Mouse (Mus musculus) urinary bladder, postnatal 4 days (tissue): ENCODE measurements around the gene Slc22a1.

Source experiments
- DNase-seq, 2 experiments: peaks; one replicate each; pipeline ENCODE4 v3.0.0; 2021 to 2022; ENCODE audit warnings: low spot score in 2 of 2

The Slc22a1 gene

DNA sequence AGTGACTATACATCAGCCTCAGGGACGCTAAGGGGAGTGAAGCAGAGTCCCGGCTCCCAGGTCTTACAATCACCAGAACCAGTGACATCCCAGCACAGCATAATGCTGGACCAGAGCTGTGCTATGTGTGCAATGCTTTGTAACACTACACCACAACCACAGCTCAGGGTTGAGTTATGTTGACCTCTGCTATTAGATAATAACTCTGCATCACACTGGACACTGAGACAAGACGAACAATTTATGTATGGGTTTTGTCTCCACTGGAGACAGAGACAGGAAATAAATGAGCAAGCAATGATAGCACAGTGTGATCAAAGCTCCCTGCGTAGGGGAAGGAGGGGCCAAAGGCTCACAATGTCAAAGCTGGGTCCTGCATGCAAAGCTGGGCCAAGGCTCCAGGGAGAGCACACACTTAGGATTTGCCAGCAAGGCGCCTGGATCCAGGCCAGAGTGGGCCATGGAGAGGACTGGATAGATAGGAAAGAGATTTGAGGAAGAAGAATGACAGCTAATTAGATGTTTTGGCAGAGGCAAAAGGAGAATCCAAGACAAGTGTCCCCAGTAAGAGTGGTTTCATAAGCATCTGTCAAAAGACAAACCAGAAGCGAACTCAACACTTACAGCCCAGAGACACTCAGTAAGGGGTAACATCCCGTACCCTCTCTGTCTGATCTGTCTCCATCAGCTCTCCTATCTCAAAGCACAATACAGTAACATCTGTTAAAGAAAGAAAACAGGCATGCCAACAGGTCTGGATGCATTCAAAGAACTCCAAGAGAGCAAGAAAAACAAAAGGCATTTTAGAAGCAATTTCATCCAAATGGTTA lies 43.6 kb downstream of the Slc22a1 start:
- no peak for DNase-seq

DNA sequence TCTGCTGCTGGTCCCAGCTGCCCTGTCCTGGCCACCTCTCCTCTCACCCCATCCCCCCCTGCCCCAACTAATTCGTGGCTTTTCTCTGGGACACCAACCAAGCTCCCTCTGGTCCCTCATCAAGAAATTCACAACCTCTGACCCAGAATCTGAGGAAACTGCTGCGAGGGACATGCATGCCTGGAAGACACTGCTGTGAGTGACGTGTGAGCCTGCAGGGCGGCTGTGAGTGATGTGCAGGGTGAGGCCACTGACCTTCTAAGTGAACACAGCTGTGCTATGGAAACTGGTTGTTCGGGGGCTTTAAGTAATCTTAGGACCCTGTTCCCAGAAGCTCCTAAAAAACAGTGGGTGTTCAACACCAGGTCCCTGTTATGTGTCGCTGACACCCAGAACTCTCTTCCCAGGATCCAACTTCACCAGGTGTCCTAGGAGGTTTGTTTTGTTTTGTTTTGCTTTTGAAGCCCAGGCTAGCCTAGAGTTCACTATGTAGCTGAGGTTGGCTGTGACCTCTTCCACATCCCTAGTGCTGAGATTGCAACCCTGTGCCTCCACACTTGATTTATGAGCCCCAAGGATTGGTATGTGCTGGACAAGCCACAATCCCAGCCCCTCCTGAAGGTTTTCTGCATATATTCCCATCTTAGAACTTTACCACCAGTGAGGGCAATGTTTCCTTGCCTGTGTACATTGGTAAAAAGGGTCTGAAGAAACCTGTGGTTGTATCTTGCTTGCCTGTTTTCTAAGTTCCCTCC lies 44.5 kb downstream of the Slc22a1 start:
- DNase-seq = no peak

GRCm38 (mm10) chr17:12627983-12628382 lies 47.6 kb downstream of the Slc22a1 start:
- DNase-seq = no peak

- DNase-seq = peak in 1 of 2 experiments; percentile 54
Observed at GRCm38 (mm10) chr17:12619641-12620040, 56.0 kb downstream of the Slc22a1 start.

GRCm38 (mm10) chr17:12615429-12615828 lies 60.2 kb downstream of the Slc22a1 start:
- DNase-seq = peak in 1 of 2 experiments; percentile 36

DNA sequence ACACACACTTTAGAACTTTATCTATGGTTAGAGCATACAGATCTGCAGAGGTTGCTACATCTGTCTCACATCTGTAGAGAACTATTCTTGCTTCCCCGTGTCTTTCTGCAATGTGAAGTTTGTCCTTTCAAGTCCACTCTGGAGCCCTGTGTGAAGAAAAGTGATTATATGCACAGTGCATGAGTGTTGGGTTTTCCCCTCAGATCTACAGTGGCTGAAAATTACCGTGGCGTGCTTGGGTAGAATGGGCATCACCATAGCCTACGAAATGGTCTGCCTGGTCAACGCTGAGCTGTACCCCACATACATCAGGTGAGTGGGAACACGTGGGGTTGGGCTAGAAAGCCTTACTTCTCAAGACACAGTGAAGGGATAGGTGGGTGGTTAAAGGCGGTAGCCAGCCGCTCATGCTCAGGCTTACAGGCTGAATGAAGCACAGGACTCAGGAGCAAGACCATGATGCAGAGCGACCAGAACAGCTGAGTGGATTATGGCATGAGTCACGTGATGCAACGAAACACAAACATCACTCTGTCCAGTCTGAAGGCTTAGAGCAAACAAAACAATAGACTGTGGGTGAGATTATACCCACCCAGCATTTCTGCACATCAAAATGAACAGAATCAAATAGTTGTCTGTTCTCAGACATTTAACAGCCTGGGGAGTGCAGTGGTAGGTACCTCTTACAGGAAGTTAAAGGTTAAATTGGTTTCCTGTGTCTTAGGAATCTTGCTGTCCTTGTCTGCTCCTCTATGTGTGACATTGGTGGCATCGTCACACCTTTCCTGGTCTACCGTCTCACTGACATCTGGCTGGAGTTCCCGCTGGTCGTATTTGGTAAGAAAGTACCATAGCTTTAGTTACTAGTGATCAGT lies 60.9 kb downstream of the Slc22a1 start:
- peak in 1 of 2 experiments; percentile 48 for DNase-seq

DNA sequence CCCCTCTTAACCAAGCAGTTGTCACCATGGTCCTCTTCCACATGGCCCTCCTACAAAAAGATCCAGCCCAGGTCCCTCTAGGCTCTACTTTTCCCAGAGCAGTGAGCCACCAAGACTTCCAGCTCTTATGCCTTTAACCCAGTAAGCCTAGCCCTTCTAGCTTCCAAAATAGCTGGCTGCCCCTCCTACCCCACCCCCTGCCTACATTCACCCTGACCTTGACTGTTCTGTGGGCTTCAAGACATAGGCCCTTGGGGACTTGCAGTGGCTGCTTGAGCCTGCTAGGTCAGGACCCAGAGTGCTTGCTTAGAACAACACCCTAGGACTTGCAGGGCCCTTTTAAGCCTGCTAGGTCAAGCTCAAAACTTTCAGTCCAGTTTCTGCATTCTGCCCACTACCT lies 68.4 kb downstream of the Slc22a1 start:
- DNase-seq = peak in 1 of 2 experiments; percentile 50

DNA sequence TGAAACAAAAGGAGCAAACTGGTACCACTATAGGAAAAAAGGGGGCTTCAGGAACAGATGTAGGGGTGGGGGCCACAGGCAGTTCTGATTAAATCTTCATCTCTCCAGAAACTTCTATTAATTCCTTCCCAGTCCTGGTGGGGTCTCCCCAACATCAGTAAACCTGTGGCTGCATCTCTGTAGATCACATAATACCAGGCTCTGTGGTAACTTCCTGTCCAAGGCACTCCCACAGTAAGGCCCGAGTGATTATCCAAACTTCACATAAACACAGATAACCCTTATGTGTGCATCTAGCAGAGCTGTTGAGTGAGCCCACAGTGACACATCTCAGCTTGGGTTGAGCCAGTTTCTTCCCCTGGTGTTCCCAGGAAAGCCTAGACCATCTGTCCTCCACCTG lies 69.0 kb downstream of the Slc22a1 start:
- peak in 1 of 2 experiments; percentile 29 for DNase-seq
